19 mouse cellular contexts compared by ENCODE assay signal in the genomic region with DNA sequence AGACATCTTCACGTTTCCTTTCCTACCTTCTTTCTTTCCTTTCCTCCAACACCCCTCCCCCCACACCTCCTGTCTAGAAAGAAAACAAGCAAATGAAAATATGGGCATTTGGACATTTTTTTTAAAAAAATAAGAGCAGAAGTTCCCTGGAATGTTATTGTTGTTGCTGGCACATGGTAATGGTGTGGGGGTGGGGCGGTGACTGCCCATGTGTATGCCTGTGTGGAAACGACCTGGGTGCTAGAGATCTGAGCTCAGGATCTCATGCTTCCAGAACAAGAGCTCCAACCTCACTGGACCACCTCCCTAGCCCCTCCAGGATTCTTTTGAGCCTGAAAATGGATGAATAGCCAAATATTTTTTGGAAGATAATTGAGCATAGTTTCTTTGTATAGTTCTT. TPM values are rescaled to one million over a fixed set of nuclear protein-coding genes. Genes with fewer than 3 reads are reported as not detected.
A peak's percentile ranks its signal among the peaks of the same experiment; 100 is the strongest.
DNase-seq lines count a peak whose midpoint lies in the region; ATAC-seq lines count a peak whose summit lies in the region.
"Had no signal": no experiment of that assay in that cellular context is flagged by ENCODE, and none has a peak within 500 bp of the region (broad histone marks: within the 10 kb centered on the region; RNA-seq: fewer than 3 reads in every experiment).

No protein-coding gene starts in this region.

- peak; percentile 20 for DNase-seq in adrenal gland, postnatal 14 days
- no peak for DNase-seq in adrenal gland, postnatal 4 days (ENCODE audit: low spot score in 2 of 2)
- DNase-seq in kidney, postnatal 10 days: peak; percentile 31
- no peak for DNase-seq in kidney, adult 8-10 months
- DNase-seq in NIH3T3 (ENCODE audit: low read depth) (peak; percentile 20), adipocyte (ENCODE audit: low spot score) (peak; percentile 83)
- DNase-seq: cerebellum, adult 11 months; cerebellum, adult 2 months; cerebellum, adult 9-11 months; cerebellum, postnatal 25 days; forebrain, postnatal 0 days; gastrocnemius, postnatal 25 days; heart, postnatal 14 days; kidney, adult 9 months had no signal

- ATAC-seq in granulocyte monocyte progenitor cell, adult 5-6 weeks (replicated peaks; ENCODE audit: poor library complexity, severe bottlenecking): no peak
- ATAC-seq: activated CD4-positive, CD25-positive, alpha-beta regulatory T cell, adult 4 months; CD4-positive, CD25-positive, alpha-beta regulatory T cell, adult 4 months; forebrain, embryonic 14.5 days; forebrain, postnatal 0 days; intestine, postnatal 0 days had no signal

RNA-seq across cellular contexts. Expression of gene Emc4, which starts 26.7 kb away (rescaled TPM):
- 86.8 and 89.1 TPM in 2 replicates for total RNA-seq in adrenal gland, postnatal 14 days (2021)
- total RNA-seq in adrenal gland, postnatal 4 days (2021): 10 to 100 TPM; 75.3 to 80.2 TPM
- 58.9 and 83.9 TPM in 2 replicates for total RNA-seq in granulocyte monocyte progenitor cell, adult 5-6 weeks (2014; fragmentation: Nextera tagmentation)
- total RNA-seq in granulocyte monocyte progenitor cell, adult 5-6 weeks (2017): 73.6 and 78.2 TPM in 2 replicates

RNA-seq across cellular contexts. Expression of gene Katnbl1, which starts 37.9 kb away (rescaled TPM):
- total RNA-seq in adrenal gland, postnatal 14 days (2021): 12.3 and 12.4 TPM in 2 replicates
- total RNA-seq in adrenal gland, postnatal 4 days (2021): 10 to 100 TPM; 17.1 to 17.3 TPM
- total RNA-seq in granulocyte monocyte progenitor cell, adult 5-6 weeks (2014; fragmentation: Nextera tagmentation): 18.0 and 18.1 TPM in 2 replicates
- 16.4 and 18.1 TPM in 2 replicates for total RNA-seq in granulocyte monocyte progenitor cell, adult 5-6 weeks (2017)

Comparison
In these comparisons a context has a peak if more than half of its experiments do, and no peak if none do; other contexts are left out.
1. DNase-seq: peak in adrenal gland, postnatal 14 days (single experiment), kidney, postnatal 10 days (single experiment), NIH3T3 (single experiment) and adipocyte (single experiment); none in adrenal gland, postnatal 4 days (0 of 2) and kidney, adult 8-10 months (0 of 2).